Mouse (Mus musculus) MEL (cell line): ENCODE measurements around the gene C3ar1.

Experiments
- CTCF ChIP-seq, 3 experiments: IDR thresholded peaks in 2 of 3; conservative IDR thresholded peaks in 1 of 3; 2 replicates each; pipeline ENCODE4 v1.5.1; 2011 to 2012; ENCODE audit warnings: low read length in 3 of 3, low read depth in 2 of 3, mild to moderate bottlenecking in 2 of 3, improper control_type of control experiment in 1 of 3, inconsistent platforms in 1 of 3, mixed read lengths in 1 of 3, moderate library complexity in 1 of 3; ENCODE audit not compliant: control insufficient read depth in 1 of 3, insufficient read depth in 1 of 3, poor library complexity in 1 of 3, severe bottlenecking in 1 of 3
- MAX ChIP-seq: IDR thresholded peaks from 2 replicates; pipeline ENCODE4 v1.6.1; 2011; ENCODE audit warnings: low read length, improper control_type of control experiment
- MAZ ChIP-seq: IDR thresholded peaks from 2 replicates; pipeline ENCODE4 v1.6.1; 2012; ENCODE audit warnings: low read depth, mild to moderate bottlenecking, inconsistent platforms, low read length, improper control_type of control experiment
- MEF2A ChIP-seq: IDR thresholded peaks from 2 replicates; pipeline ENCODE4 v1.6.1; 2014; ENCODE audit warnings: low read depth, mild to moderate bottlenecking, inconsistent platforms, low read length, improper control_type of control experiment; ENCODE audit not compliant: poor library complexity, insufficient replicate concordance, severe bottlenecking; ENCODE audit errors: extremely low read depth
- NRF1 ChIP-seq: IDR thresholded peaks from 2 replicates; pipeline ENCODE4 v1.6.1; 2014; ENCODE audit warnings: low read depth, mild to moderate bottlenecking, inconsistent platforms, low read length, improper control_type of control experiment, moderate library complexity; ENCODE audit not compliant: poor library complexity, insufficient read depth, severe bottlenecking
- POLR2A ChIP-seq, 2 experiments: IDR thresholded peaks; 2 replicates each; pipeline ENCODE4 v1.6.1; 2011 to 2012; ENCODE audit warnings: low read length in 2 of 2, mild to moderate bottlenecking in 2 of 2, control low read depth in 1 of 2, improper control_type of control experiment in 1 of 2, low read depth in 1 of 2, moderate library complexity in 1 of 2; ENCODE audit not compliant: control insufficient read depth in 1 of 2, insufficient read depth in 1 of 2, poor library complexity in 1 of 2
- TAL1 ChIP-seq: IDR thresholded peaks from 2 replicates; pipeline ENCODE4 v1.6.1; 2012; ENCODE audit warnings: mild to moderate bottlenecking, inconsistent platforms, low read length, moderate library complexity, mixed read lengths

GRCm38 (mm10) chr6:122892442-122893049 is 36.6 kb upstream of the C3ar1 start:
- TF ChIP-seq POLR2A (IDR thresholded peaks at IDR 0.05; ENCODE audit: control insufficient read depth in 1 of 2, insufficient read depth in 1 of 2, low read depth in 1 of 2, low read length in 2 of 2, poor library complexity in 1 of 2) (no peak), MEF2A (no peak), TAL1 (no peak), NRF1 (no peak), MAX (no peak), CTCF (IDR thresholded peaks at IDR 0.05 in 2 of 3, conservative IDR thresholded peaks at IDR 0.05 in 1 of 3; ENCODE audit: control insufficient read depth in 1 of 3, insufficient read depth in 1 of 3, low read depth in 2 of 3, low read length in 3 of 3, poor library complexity in 1 of 3, severe bottlenecking in 1 of 3) (peak; percentile 89 to 97 (median 94)), MAZ (no peak)
